In genomic region chr2:167056942-167057323, GRCm38 (mm10) we compare ENCODE assay signal across 30 mouse cellular contexts.
"Had no signal": no experiment of that assay in that cellular context is flagged by ENCODE, and none has a peak within 500 bp of the region (broad histone marks: within the 10 kb centered on the region; RNA-seq: fewer than 3 reads in every experiment).

No protein-coding gene starts in this region.

- DNase-seq: left cerebral cortex, postnatal 4 days; liver; liver, embryonic 13.5 days; liver, postnatal 0 days; lung, adult 18-20 months; lung, adult 2 months; lung, embryonic 14.5 days; lung, postnatal 10 days; lung, postnatal 14 days; lung, postnatal 36 days; lung, postnatal 4 days; midbrain, embryonic 14.5 days had no signal

- H3K4me2 ChIP-seq: limb, embryonic 12.5 days; limb, embryonic 13.5 days; limb, embryonic 15.5 days; liver, embryonic 11.5 days; liver, embryonic 12.5 days; liver, embryonic 13.5 days; liver, embryonic 15.5 days; lung, embryonic 14.5 days; lung, embryonic 15.5 days; midbrain, embryonic 11.5 days; midbrain, embryonic 12.5 days; midbrain, embryonic 13.5 days; midbrain, embryonic 15.5 days had no signal

- ATAC-seq: liver, embryonic 12.5 days; liver, postnatal 0 days; lung, postnatal 0 days; midbrain, embryonic 13.5 days; midbrain, embryonic 15.5 days; midbrain, embryonic 16.5 days had no signal

- H3K9ac ChIP-seq: limb, embryonic 12.5 days; limb, embryonic 13.5 days; limb, embryonic 15.5 days; liver, embryonic 12.5 days; liver, embryonic 13.5 days; liver, embryonic 14.5 days; liver, embryonic 15.5 days; liver, postnatal 0 days; lung, embryonic 14.5 days; lung, embryonic 15.5 days; midbrain, embryonic 12.5 days; midbrain, embryonic 13.5 days; midbrain, embryonic 15.5 days had no signal

- H3K4me3 ChIP-seq: limb, embryonic 10.5 days; limb, embryonic 12.5 days; limb, embryonic 13.5 days; limb, embryonic 15.5 days; liver, embryonic 12.5 days; liver, embryonic 13.5 days; liver, embryonic 15.5 days; lung, embryonic 15.5 days; megakaryocyte, embryonic 14.5 days; midbrain, embryonic 10.5 days; midbrain, embryonic 12.5 days; midbrain, embryonic 13.5 days; midbrain, embryonic 15.5 days; myocyte had no signal

- H3K9me3 ChIP-seq: limb, embryonic 10.5 days; limb, embryonic 12.5 days; limb, embryonic 13.5 days; limb, embryonic 15.5 days; liver, embryonic 12.5 days; liver, embryonic 13.5 days; liver, embryonic 15.5 days; lung, embryonic 15.5 days; megakaryocyte, embryonic 14.5 days; midbrain, embryonic 10.5 days; midbrain, embryonic 12.5 days; midbrain, embryonic 13.5 days; midbrain, embryonic 15.5 days had no signal

- H3K27ac ChIP-seq: limb, embryonic 10.5 days; limb, embryonic 12.5 days; limb, embryonic 13.5 days; limb, embryonic 15.5 days; liver, embryonic 14.5 days; lung, embryonic 15.5 days; midbrain, embryonic 10.5 days; midbrain, embryonic 12.5 days; midbrain, embryonic 13.5 days; midbrain, embryonic 15.5 days had no signal

- H3K27me3 ChIP-seq: limb, embryonic 12.5 days; limb, embryonic 13.5 days; limb, embryonic 15.5 days; liver, embryonic 12.5 days; liver, embryonic 13.5 days; liver, embryonic 15.5 days; lung, embryonic 15.5 days; megakaryocyte, embryonic 14.5 days; midbrain, embryonic 12.5 days; midbrain, embryonic 13.5 days; midbrain, embryonic 15.5 days had no signal
